Mouse (Mus musculus) CH12.LX (cell line): ENCODE measurements around the gene Xpnpep3. TPM values are rescaled to one million over a fixed set of nuclear protein-coding genes. Genes with fewer than 3 reads are reported as not detected.

ENCODE experiments used
- DNase-seq: peaks from one replicate; pipeline ENCODE4 v3.0.0-alpha.2; 2013; ENCODE audit errors: extremely low read depth
- H3K27ac ChIP-seq: 2 replicates; pipeline ENCODE4 v1.5.1; 2012; ENCODE audit warnings: low read depth, mild to moderate bottlenecking, control low read depth, moderate library complexity; ENCODE audit not compliant: insufficient read depth
- H3K27me3 ChIP-seq: replicated peaks from 2 replicates; pipeline ENCODE3; 2012; ENCODE audit warnings: inconsistent platforms
- H3K36me3 ChIP-seq, 2 experiments: replicated peaks in 1 of 2; 2 replicates each; pipeline versions ENCODE3 to v1.6.1; 2012; ENCODE audit warnings: inconsistent platforms in 1 of 2, low read length in 1 of 2, mild to moderate bottlenecking in 1 of 2, mixed read lengths in 1 of 2, moderate library complexity in 1 of 2; ENCODE audit not compliant: control insufficient read depth in 1 of 2, insufficient read depth in 1 of 2
- H3K4me1 ChIP-seq, 2 experiments: 2 replicates each; pipeline ENCODE4 v1.6.1; 2012; ENCODE audit warnings: inconsistent platforms in 1 of 2, moderate library complexity in 1 of 2; ENCODE audit not compliant: insufficient read depth in 2 of 2, control insufficient read depth in 1 of 2
- H3K4me2 ChIP-seq: 2 replicates; pipeline ENCODE4 v1.6.1; 2012; ENCODE audit warnings: low read depth, mild to moderate bottlenecking, control low read depth; ENCODE audit not compliant: poor library complexity, insufficient read depth, severe bottlenecking
- H3K4me3 ChIP-seq, 3 experiments: fragments of 150-350 bp in 1 of 3; sonication (generic) in 1 of 3; replicated peaks in 1 of 3; 2 replicates each; pipeline versions ENCODE3 to v1.5.1; 2011 to 2012; ENCODE audit warnings: low read depth in 2 of 3, low read length in 2 of 3, mild to moderate bottlenecking in 2 of 3, moderate library complexity in 2 of 3, control low read depth in 1 of 3, improper control_type of control experiment in 1 of 3, inconsistent platforms in 1 of 3, mixed read lengths in 1 of 3; ENCODE audit not compliant: poor library complexity in 1 of 3
- H3K79me2 ChIP-seq: replicated peaks from 2 replicates; pipeline ENCODE4 v1.6.1; 2012; ENCODE audit warnings: mild to moderate bottlenecking, moderate library complexity; ENCODE audit not compliant: control insufficient read depth, poor library complexity, insufficient read depth, severe bottlenecking; ENCODE audit errors: extremely low read depth
- H3K9ac ChIP-seq: 2 replicates; pipeline ENCODE4 v1.6.1; 2012; ENCODE audit warnings: low read depth, mild to moderate bottlenecking, control low read depth, moderate library complexity; ENCODE audit not compliant: insufficient read depth
- H3K9me3 ChIP-seq: replicated peaks from 2 replicates; pipeline ENCODE3; 2012; ENCODE audit warnings: low read length, inconsistent platforms, mixed read lengths
- BHLHE40 ChIP-seq: IDR thresholded peaks from 2 replicates; pipeline ENCODE4 v1.6.1; 2011; ENCODE audit warnings: mild to moderate bottlenecking, low read depth, low read length, improper control_type of control experiment
- CHD1 ChIP-seq: IDR thresholded peaks from 2 replicates; pipeline ENCODE4 v1.6.1; 2012; ENCODE audit warnings: low read depth, low read length, improper control_type of control experiment, inconsistent platforms
- CTCF ChIP-seq, 2 experiments: IDR thresholded peaks in 1 of 2; conservative IDR thresholded peaks in 1 of 2; 2 replicates each; pipeline ENCODE4 v1.5.1; 2011 to 2012; ENCODE audit warnings: low read depth in 2 of 2, low read length in 2 of 2, improper control_type of control experiment in 1 of 2, inconsistent platforms in 1 of 2, mild to moderate bottlenecking in 1 of 2, moderate library complexity in 1 of 2
- ETS1 ChIP-seq: conservative IDR thresholded peaks from 2 replicates; pipeline ENCODE4 v1.6.1; 2012; ENCODE audit warnings: low read depth, mild to moderate bottlenecking, inconsistent platforms, low read length, improper control_type of control experiment, moderate library complexity
- HCFC1 ChIP-seq: IDR thresholded peaks from 2 replicates; pipeline ENCODE4 v1.6.1; 2012; ENCODE audit warnings: low read depth, mild to moderate bottlenecking, inconsistent platforms, low read length, improper control_type of control experiment
- KAT2A ChIP-seq: IDR thresholded peaks from 2 replicates; pipeline ENCODE4 v1.6.1; 2012; ENCODE audit warnings: low read length, improper control_type of control experiment, inconsistent platforms; ENCODE audit not compliant: insufficient replicate concordance
- MAFK ChIP-seq: IDR thresholded peaks from 2 replicates; pipeline ENCODE4 v1.6.1; 2011; ENCODE audit warnings: low read length, improper control_type of control experiment; ENCODE audit not compliant: insufficient replicate concordance
- MEF2A ChIP-seq: IDR thresholded peaks from 2 replicates; pipeline ENCODE4 v1.6.1; 2014; ENCODE audit warnings: low read depth, mild to moderate bottlenecking, inconsistent platforms, low read length, improper control_type of control experiment, borderline replicate concordance
- MYC ChIP-seq: IDR thresholded peaks from 2 replicates; pipeline ENCODE4 v1.6.1; 2011; ENCODE audit warnings: low read depth, mild to moderate bottlenecking, improper control_type of control experiment, low read length
- NELFE ChIP-seq: IDR thresholded peaks from 2 replicates; pipeline ENCODE4 v1.6.1; 2011; ENCODE audit warnings: low read depth, low read length, improper control_type of control experiment
- NRF1 ChIP-seq: IDR thresholded peaks from 2 replicates; pipeline ENCODE4 v1.6.1; 2014; ENCODE audit warnings: low read depth, mild to moderate bottlenecking, inconsistent platforms, low read length, improper control_type of control experiment, moderate library complexity
- PAX5 ChIP-seq: IDR thresholded peaks from 2 replicates; pipeline ENCODE4 v1.6.1; 2012; ENCODE audit warnings: low read length, inconsistent platforms, mixed read lengths
- POLR2AphosphoS2 ChIP-seq: IDR thresholded peaks from 2 replicates; pipeline ENCODE4 v1.6.1; 2011; ENCODE audit warnings: low read depth, low read length, improper control_type of control experiment
- RCOR1 ChIP-seq: conservative IDR thresholded peaks from 2 replicates; pipeline ENCODE4 v1.6.1; 2012; ENCODE audit warnings: low read depth, mild to moderate bottlenecking, inconsistent platforms, low read length, improper control_type of control experiment
- SIN3A ChIP-seq: IDR thresholded peaks from 2 replicates; pipeline ENCODE4 v1.6.1; 2012; ENCODE audit warnings: low read length, improper control_type of control experiment, inconsistent platforms
- SMC3 ChIP-seq: IDR thresholded peaks from 2 replicates; pipeline ENCODE4 v1.6.1; 2011; ENCODE audit warnings: low read depth, low read length, improper control_type of control experiment
- USF1 ChIP-seq: IDR thresholded peaks from 2 replicates; pipeline ENCODE4 v1.6.1; 2014; ENCODE audit warnings: low read depth, mild to moderate bottlenecking, inconsistent platforms, low read length, improper control_type of control experiment
- USF2 ChIP-seq: conservative IDR thresholded peaks from 2 replicates; pipeline ENCODE4 v1.6.1; 2011; ENCODE audit warnings: low read depth, low read length, improper control_type of control experiment
- ZMIZ1 ChIP-seq: IDR thresholded peaks from 2 replicates; pipeline ENCODE4 v1.6.1; 2012; ENCODE audit warnings: low read depth, mild to moderate bottlenecking, inconsistent platforms, low read length, improper control_type of control experiment
- ZNF384 ChIP-seq: IDR thresholded peaks from 2 replicates; pipeline ENCODE4 v1.6.1; 2012; ENCODE audit warnings: low read depth, low read length, improper control_type of control experiment, inconsistent platforms
- dilution Hi-C: fragments of 300-500 bp; cut with MboI; formaldehyde crosslinking; loops from 2 replicates; pipeline ENCODE4 v1.14.3; 2020; ENCODE audit warnings: low sequenced_read_pairs; ENCODE audit not compliant: extremely low pct_unique_long_range_greater_than_20kb, extremely low pct_ligation_motif_present
- in situ Hi-C: fragments of 300-500 bp; cut with MboI; formaldehyde crosslinking; loops from 3 replicates; pipeline ENCODE4 v1.14.3; 2019; ENCODE audit warnings: low sequenced_read_pairs, low pct_ligation_motif_present, low pct_unique_long_range_greater_than_20kb, mixed read lengths
- polyA plus RNA-seq: library from polyadenylated mRNA; unstranded; fragments of >175 nt; gene quantifications from 2 replicates; pipeline ENCODE4 v1.2.1, GENCODE M21; 2012; ENCODE audit warnings: low read depth; ENCODE audit not compliant: insufficient read length
- total RNA-seq, 2 experiments: library from RNA; depleted of rRNA; stranded (reverse); fragments of 300-350 nt in 1 of 2; fragments of >200 nt in 1 of 2; gene quantifications; 2 replicates each; pipeline ENCODE4 v1.2.3; 2012 to 2014

Xpnpep3 gene
- total and polyA plus RNA-seq, 3 experiments: 4.3 to 6.0 (median 5.2) TPM

DNA sequence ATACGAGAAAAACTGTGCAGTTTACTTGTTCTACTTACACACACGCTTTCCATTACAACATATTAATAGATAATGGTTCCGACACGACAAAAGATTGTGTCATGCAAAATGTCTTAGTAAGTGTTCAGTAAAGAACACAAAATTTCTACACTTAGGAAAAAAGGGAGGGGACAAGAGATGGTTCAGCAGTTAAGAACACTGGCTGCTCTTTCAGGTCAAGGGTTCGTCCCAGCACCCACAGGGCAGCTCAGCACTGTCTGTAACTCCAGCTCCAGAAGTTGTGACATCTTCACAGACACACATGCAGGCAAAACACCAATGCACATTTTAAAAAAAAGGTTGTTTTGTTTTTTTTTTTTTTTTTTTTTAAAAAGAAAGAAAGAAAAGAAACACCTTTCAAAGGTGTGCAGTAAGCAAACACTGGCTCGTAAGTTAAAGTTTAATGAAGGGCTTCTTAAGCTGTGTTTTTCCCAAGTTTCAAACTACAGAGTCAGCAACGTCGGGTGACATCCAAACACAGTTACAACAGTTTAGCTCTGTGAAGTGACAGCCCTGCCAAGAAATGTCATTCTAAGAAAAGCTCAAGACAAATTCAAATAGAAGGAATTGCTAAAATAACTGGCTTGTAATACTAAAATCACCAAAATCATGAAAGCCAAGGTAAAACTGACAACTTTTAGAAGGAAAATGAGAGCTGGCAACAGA is 5.6 kb upstream of the Xpnpep3 start:
- peaks cover 0 to 59% of the 10 kb centered on the region in 2 experiments; a peak in 2 of 4 replicates for H3K4me1 ChIP-seq
- H3K4me3 ChIP-seq: no peak overlapping the region
- H3K4me2 ChIP-seq: no peak overlapping the region
- dilution Hi-C loops (no loop called here), in situ Hi-C loops (no loop called here)
- H3K27me3 ChIP-seq: no peaks in the 10 kb centered on the region
- H3K27ac ChIP-seq: peak overlapping the region; percentile 48; the same call in 1 of the 2 replicates
- no peaks in the 10 kb centered on the region for H3K9me3 ChIP-seq
- TF ChIP-seq MYC (no peak), NELFE (no peak), HCFC1 (no peak), USF2 (no peak), KAT2A (no peak), BHLHE40 (no peak), NRF1 (no peak), ETS1 (no peak), SIN3A (no peak), RCOR1 (no peak), PAX5 (no peak), ZMIZ1 (no peak), MAFK (no peak), USF1 (no peak), POLR2AphosphoS2 (no peak), CTCF (conservative IDR thresholded peaks at IDR 0.05 in 1 of 2, IDR thresholded peaks at IDR 0.05 in 1 of 2; ENCODE audit: low read depth in 2 of 2, low read length in 2 of 2) (no peak), CHD1 (no peak), MEF2A (no peak), SMC3 (no peak)
- TF ChIP-seq, all 38 proteins: peak for 0
- H3K9ac ChIP-seq: no peak overlapping the region
- peaks cover 21 to 62% of the 10 kb centered on the region in 2 experiments for H3K36me3 ChIP-seq
- peaks cover 81% of the 10 kb centered on the region for H3K79me2 ChIP-seq
- no peak for DNase-seq

GRCm38 (mm10) chr15:81398189-81398588 is 1.7 kb upstream of the Xpnpep3 start:
- peak overlapping the region; percentile 100 for H3K4me2 ChIP-seq
- no peaks in the 10 kb centered on the region for H3K27me3 ChIP-seq
- dilution Hi-C loops (no loop called here), in situ Hi-C loops (no loop called here)
- H3K36me3 ChIP-seq: peaks cover 6 to 33% of the 10 kb centered on the region in 2 experiments
- H3K4me1 ChIP-seq: peaks cover 0 to 60% of the 10 kb centered on the region in 2 experiments; a peak in 2 of 4 replicates
- H3K4me3 ChIP-seq: peak overlapping the region in 2 of 3 experiments; percentile 68 to 98
- no peak for DNase-seq
- peaks cover 81% of the 10 kb centered on the region for H3K79me2 ChIP-seq
- H3K27ac ChIP-seq: no peak overlapping the region
- H3K9ac ChIP-seq: peak overlapping the region; percentile 79
- TF ChIP-seq USF2: no peak
- peak; percentile 65 for TF ChIP-seq ZNF384
- no peak for TF ChIP-seq NRF1
- no peak for TF ChIP-seq USF1
- no peaks in the 10 kb centered on the region for H3K9me3 ChIP-seq
